Mouse (Mus musculus) layer of hippocampus, adult 9-10 months (tissue): ENCODE data around the gene Mxra8.
A peak's percentile ranks its signal among the peaks of the same experiment; 100 is the strongest.

Source experiments
- DNase-seq: peaks from one replicate; pipeline ENCODE4 v3.0.0; 2022; ENCODE audit warnings: low spot score

Gene Mxra8

DNA sequence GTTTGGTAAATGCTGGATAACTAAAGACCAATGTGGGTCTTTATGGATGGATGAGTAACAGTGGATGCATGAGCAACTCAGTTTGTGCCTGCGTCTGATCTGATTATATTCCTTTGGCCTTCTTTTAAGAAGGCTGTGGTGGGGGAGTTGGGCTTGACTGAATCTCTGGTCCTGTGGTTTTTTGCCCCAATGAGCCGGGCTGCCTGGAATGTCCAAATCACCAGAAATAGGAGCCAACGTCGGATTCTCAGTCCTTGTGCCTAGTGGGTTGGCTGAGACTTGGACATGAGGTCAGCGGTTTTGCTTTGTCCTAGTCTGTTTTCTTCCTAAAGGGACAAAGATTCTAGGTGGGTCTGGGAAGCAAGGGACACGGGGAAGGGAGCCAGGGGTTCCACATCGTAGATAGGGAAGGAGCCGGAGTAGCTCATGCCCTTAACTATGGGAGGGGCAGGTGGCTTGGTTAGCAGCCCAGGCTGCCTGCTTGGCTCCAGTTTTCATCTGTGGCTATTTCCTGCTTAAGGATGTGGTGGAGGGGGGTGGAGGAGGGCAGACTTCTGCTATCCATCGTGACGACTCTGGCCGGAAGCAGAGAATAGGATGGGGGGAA lies 2.0 kb upstream of the Mxra8 start:
- DNase-seq: no peak

DNA sequence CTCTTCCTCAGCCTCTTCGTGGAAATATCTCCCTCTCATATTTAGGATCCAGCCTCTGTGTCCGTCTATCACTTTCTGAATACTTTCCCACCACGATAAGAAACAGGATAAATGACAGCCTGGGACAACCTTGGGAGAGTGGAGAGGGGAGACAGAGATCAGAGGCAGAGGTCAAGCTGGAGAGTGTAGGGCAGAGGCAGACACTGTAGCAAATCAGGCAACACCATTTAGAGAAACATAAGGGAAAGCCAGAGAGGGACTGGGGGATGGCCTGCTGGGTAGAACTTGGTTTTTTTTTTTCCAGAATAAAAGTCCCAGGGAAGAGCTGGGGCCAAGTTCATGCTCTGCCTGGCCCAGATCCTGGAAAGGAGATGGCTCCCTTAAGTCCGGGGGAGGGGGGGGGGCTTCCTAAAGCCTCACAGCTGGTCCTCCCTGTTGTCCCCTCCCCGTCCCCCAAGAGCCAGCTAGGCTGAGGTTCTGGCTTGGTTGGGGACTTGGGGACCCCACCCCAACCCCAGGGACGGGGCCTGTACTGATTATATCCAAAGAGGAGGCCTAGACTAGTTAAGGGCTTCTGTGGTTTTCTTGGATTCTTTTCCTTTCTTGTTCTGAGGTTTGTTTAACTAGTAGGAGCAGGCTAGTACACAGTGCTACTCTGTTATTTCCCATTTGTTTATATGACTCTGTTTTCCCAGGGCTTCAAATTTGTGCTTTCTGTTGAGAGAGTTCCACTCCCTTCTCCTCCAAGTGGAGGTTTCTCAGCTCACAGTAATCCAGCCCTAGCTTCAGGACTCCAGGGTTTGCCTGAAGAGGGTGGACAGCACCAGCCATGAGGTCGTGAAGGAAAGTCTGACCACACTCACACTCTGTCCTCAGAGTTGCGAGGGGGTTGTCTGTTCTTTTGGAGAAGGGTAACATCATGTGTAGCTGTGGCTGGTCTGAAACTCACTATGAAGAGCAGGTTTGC lies 1.0 kb upstream of the Mxra8 start:
- DNase-seq: no peak

DNA sequence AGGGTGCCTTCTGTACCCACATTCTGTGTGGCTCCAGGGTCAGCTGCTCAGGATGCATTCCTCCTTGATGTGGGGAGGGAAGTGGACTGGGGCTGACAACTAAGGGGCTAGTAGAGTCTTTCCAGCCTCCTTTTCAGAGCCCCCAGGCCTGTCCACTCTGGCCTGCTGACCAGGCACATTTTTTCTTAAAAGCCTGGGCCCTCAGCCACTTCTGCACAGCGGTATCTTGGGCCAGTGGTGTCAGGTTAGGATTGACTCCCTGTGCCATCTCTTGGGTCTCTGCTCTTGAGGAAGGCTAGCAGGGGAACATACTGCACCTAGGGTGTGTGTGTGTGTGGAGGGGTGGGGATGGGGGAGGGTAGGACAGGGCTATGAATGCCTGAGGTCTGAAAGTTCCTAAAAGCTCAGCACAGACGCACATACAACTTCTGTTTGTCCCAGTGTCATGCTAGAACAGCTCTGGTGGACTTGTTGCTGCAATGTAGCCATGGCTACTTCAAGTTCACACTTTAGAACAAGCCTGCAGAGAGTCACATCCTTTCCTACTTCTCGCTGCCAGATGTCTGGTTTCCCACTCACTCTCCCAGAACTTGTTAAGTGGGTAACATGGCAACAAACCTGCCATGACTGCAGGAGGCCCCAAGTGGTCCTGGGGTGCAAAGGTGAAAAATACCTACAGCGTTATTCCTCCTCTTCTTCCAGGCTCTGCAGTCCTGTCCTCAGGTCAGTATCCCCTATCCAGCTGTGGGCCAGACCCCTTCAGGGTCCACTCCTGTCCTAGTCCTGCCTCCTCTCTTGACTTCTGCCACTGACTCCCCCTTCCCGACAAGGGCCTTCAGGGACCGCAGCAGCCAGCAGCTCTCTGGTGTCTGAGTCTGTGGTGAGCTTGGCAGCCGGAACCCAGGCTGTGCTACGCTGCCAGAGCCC lies 859 bp downstream of the Mxra8 start:
- DNase-seq: no peak

DNA sequence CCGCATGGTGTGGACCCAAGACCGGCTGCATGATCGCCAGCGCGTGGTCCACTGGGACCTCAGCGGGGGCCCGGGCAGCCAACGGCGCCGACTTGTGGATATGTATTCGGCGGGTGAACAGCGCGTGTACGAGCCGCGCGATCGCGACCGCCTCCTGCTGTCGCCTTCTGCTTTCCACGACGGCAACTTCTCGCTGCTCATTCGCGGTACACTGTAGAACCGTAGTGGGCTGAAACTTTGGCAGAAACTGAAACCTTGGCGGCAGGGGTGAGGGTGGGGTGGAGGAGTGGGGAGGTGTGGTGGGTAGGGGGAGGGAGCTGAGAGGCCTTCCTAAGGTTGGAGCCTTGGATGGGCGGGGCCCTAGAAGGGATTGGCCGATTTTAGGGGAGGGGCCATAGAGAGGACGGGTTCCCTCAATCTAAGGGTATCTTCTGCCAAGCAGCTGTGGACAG lies 1.5 kb downstream of the Mxra8 start:
- no peak for DNase-seq

DNA sequence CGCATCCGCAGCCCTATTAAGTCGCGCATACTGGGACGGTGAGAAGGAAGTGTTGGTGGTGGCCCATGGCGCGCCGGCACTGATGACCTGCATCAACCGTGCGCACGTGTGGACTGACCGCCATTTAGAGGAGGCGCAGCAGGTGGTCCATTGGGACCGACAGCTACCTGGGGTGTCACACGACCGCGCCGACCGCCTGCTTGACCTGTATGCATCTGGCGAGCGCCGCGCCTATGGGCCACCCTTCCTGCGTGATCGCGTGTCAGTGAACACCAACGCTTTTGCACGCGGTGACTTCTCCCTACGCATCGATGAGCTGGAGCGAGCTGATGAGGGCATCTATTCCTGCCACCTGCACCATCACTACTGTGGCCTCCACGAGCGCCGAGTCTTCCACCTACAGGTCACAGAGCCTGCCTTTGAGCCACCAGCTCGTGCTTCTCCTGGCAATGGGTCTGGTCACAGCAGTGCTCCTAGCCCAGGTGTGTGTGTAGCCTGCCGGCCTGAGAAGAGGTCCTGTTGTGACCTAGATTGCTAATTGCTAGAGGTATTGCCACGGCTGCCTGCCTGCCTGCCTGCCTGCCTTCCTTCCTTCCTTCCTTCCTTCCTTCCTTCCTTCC lies 2.3 kb downstream of the Mxra8 start:
- no peak for DNase-seq

DNA sequence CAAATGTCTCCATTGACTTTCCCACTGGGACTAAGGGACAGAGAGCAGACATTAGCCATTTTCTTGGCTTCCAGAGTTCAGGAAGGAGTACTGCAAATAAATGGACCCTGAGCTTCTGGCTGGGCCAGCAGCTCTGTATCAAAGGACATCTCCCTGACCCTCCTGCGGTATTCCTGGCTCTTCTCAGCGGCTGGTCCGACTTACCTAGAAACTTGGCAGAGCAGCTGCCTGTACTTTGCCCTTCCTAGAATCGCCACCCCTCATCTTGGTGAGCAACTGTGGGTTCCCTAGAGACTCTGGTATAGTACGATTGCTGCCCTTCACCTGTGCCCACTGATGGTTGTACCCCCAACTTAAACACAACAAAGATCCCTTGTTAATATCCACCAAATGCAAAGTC lies 3.8 kb downstream of the Mxra8 start:
- DNase-seq: no peak

DNA sequence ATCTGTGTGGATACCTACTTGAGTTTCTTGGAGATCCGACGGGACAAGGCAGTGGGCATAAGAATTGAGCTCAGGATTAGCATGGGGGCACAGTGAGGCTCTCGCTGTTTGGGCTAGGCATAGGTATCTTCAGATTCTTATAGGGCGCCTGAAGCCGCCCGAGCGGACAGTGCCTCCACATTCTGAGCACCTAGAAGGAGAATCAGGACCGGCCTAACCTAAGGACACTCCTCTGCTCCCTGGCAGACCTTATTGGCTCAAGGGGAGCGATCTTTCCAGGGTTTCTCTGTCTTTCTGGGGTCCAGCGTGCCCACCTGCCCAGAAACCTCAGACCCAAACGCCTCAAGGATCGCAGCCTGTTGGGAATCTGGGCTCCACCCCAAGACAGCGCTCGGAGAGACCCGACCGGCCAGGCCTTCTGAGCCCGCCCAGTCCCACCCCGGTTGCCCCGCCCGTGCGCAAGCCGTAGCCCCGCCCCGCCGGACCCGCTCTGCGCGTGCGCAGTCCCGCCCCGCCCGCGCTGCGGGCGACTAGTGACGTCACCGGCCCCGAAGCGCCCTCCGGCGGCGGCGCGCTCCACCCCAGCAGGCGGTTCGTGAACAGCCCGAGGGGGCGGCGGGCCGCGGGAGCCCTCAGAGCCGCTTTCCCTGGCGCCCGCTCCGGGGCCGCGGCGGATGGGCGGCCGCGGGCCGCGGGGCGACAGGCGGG lies 7.5 kb downstream of the Mxra8 start, which contains the start of gene Dvl1:
TSS of gene Dvl1 (plus strand) at position 532 of the 708 bp plus-strand sequence.
- peak; percentile 51 for DNase-seq

DNA sequence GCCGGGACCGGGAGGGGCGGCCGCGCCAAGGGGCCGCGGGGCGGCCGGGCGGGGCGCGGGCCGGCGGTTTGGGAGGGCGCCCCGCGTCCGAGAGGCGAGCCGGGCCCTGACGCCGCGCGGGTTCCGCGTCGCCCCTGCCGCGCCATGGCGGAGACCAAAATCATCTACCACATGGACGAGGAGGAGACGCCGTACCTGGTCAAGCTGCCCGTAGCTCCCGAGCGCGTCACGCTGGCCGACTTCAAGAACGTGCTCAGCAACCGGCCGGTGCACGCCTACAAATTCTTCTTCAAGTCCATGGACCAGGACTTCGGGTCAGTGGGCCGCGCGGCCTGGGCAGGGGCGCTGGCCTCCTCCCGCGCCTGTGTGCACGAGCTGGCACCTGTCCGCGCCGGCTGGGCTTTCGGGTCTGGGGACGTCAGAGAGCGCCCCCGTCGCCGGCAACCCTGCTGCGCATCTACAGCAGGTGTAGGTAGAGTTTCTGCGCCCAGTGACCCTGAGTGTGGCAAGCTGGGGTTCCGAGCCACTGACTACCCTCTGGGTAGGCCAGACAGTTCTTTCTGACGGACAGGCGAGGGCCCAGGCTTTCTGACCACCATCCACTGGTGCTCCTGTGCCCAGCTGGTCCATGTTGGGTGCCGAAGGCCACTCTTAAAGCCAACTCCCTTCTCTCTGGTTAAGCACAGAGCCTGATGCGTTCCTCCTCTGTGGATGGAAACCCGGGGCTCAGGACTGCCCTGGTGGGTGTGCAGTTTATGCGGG lies 8.3 kb downstream of the Mxra8 start:
- no peak for DNase-seq

DNA sequence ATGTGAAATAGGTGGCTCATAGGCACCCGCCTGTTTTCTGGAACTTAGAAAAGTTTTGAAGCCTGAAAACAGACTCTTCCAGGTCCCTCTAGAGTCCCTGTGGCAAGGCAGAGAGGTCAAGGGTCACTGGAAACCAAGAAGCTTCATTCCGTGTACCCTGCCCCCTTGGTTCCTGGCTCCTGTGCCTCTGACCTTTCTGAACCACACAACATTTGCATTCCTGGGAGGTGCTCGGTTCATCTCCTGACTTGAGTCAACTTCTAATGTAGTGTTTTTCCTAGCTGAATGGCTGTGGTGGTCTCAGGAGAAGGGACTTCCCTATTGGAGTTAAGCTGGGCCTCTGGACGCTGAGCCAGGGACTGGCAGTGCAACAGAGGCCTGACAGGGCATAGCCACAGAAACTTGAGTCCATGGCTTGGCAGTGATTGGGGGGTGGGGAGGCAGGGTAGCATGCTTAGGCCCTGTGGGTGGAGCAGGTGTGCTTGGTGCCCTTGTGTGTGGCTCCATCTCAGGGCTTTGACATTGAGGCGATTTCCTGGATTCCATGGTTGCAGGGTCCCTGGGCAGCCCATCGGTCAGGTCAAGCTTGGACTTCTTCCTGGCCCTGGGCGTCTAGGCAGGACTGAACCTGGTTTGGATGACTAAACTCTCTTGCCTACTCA lies 9.1 kb downstream of the Mxra8 start:
- no peak for DNase-seq

DNA sequence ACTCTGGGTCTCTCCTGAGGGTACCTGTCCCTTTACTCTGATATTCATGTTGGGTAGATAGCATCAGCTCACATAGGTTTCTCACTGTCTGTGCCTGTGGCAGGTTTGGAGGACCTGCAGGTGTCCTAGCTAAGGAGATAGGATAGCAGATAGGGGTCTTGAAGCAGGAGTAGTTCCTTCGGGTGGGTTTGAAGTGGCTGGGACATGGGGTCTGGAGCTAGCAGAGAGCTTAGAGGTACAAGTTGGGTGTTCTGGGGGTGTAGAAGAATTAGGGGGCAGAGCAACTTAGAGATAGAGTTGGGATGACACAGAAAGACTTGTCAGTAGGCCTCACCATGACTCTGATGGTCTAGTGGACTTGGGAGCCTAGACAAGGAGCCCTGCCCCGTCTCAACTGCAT lies 9.9 kb downstream of the Mxra8 start:
- DNase-seq: no peak

DNA sequence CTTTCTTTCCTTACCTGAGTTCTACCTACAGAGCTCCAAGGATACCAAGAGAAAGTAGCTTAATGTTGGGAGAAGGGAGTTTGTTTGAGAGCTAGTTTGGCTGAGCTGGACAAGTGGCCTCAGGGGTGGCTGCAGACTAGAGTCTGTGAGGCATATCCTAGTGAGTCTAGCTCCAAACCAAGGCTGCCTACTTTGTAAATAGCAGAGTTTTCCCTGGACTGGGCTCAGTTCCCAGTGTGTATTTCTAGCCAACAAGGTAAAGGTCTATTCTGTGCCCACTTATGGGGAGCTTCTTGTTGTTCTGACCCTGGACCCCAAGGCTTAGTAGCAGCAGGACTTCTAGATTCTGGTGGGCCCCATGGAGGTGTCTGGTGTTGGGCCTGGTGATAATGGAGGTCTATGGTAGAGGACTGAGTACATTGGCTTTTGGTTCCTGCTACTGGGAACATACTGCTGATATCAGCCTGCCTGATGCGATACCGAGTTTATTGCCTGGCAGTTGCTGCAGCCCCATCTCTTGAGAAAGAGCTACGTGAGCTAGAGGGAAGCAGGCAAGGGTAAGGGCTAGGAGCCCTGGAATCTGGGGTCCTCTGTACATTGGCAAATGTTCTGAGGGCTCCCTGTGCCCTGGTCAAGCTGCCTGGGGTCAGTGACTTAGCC lies 10.4 kb downstream of the Mxra8 start:
- DNase-seq: no peak

DNA sequence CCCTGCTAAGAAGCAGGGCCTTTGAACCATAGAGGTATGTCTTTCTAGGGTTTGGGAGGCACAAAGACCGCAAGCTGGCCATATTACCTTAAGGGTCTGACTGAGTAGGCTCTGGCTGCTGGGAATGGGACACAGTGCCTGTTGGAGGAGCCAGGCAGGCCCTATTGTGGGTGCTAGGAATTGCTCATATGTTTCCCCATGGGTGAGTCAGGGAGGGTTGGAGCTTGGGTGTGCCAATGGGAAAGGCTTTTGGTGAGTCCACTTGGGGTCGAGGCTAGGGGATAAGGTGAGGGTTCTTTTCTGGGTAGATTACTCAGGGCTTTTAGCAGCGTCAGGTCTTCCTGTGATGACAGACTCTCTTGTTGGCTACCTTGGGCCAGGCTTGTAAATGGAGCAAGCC lies 11.9 kb downstream of the Mxra8 start:
- DNase-seq: no peak

DNA sequence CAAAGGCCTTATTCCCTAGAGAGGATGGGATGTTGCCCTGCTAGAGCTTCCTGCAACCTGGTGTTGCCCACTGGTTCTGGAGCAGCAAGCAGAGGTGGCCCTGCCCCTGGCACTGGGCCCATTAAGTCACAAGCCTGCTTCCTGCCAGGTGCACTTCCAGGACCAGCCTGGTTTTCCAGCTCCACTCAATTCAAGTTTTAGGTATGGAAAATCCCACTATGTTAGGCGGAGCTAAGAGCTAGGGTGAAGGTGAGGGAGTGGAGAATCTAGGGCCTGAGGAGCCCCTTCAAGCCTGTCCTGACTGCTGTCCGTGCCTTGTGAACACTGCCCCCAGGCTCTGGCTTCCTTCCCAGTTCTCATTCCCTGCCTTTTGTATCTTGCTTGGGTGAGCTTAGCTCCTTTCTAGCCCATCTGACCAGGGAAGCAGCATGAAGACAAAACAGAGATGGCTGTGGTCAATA lies 12.5 kb downstream of the Mxra8 start:
- DNase-seq: no peak

DNA sequence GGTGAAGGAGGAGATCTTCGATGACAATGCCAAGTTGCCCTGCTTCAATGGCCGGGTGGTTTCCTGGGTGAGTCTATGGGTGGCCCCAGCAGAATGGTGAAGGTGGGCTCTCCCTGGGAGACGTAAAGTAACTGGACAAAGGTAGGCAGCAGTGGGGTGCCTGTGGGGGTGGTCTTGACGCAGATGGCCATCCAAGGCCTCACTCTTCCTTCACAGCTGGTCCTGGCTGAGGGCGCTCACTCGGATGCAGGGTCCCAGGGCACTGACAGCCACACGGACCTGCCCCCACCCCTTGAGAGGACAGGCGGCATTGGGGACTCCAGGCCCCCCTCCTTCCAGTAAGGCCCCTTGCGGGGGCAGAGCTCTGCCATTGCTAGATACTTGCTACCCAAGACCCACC lies 13.9 kb downstream of the Mxra8 start:
- no peak for DNase-seq

DNA sequence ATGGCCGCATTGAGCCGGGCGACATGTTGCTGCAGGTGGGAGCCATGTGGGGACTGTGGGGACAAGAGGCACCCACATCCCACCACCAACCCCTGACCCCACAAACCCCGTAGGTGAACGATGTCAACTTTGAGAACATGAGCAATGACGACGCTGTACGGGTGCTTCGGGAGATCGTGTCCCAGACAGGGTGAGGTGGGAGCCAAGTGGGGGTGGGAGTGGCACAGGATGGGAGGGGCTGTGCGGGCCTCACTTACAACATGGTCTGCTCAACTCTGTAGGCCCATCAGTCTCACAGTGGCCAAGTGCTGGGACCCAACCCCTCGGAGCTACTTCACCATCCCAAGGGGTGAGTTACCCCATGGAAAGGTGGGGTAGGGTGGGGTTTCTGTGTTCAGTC lies 15.5 kb downstream of the Mxra8 start:
- no peak for DNase-seq

DNA sequence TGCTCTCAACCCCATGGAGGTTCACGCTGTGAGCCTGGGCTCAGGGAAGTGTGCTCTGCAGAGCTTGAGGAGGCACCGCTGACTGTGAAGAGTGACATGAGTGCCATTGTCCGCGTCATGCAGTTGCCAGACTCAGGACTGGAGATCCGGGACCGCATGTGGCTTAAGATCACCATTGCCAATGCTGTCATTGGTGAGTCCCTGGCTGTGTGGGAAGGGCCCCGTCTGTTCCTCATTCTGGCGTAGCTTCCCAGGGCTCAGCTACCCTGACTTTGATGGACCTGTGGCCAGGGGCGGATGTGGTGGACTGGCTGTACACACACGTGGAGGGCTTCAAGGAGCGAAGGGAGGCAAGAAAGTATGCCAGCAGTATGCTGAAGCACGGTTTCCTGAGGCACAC lies 16.6 kb downstream of the Mxra8 start:
- DNase-seq: no peak

DNA sequence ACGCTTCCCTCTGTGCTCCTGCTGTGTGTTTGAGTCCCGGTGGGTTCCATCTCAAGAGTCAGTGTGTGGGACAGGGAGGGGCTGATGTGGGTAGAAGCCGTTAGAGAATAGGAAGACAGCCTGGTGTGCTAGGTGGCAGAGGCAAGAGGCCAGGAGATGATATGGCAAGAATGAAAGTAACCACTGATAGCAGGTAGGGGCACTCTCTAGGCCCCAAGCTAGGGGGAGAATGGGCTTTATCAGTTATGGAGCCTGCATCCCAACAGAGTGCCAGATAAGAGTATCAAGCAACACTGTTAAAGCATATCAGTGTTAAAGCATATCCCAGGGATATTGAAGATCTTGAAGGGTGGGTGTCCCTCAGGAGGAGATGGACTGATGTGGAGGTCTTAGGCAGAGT lies 17.4 kb downstream of the Mxra8 start:
- DNase-seq: no peak

DNA sequence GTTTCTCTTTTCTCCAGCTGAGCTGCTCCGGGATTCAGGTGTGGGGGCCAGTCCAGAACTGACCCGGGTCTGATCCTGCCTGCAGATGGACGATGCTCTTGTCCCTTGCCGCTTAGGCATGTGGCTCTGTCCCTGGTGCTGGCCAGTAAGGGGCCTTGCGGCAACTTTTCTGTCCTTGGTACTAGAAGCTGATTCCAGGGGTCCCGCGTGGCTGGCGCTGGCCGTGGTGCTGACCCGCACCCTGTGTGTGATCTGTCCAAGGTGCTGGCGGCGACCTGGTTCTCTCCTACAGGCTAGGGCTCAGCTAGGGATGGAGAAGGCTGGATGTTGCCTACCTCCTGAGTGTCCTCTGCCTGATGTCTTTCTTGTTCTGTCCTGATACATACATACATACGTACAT lies 19.8 kb downstream of the Mxra8 start:
- no peak for DNase-seq

DNA sequence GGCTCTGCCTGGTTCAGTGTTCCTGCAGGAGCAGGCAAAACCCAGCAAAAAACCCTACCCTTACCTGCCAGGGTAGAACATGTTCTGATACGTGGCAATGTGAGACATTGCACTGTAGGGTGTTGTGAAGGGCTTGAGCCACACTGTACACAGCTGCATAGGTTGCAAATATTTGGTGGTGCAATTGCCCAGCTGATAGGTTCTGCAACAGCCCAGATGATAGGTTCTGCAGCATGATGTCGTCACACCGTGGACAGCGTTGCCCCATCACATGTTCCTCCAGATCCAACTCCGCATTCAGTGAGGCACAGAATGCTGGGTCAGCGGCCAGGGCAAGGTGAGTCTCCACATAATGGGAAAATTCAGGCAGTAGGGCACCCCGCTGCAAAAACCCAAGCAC lies 22.3 kb downstream of the Mxra8 start:
- no peak for DNase-seq
